Mouse (Mus musculus) c-Kit-positive CD71-positive TER-119-positive erythroid progenitor cells, embryonic 14.5 days (primary cell): Measurements from ENCODE around the gene Nifk.

Experiments used
- DNase-seq: peaks from one replicate; pipeline ENCODE4 v3.0.0-alpha.2; 2013; ENCODE audit warnings: low spot score

The Nifk gene

DNA sequence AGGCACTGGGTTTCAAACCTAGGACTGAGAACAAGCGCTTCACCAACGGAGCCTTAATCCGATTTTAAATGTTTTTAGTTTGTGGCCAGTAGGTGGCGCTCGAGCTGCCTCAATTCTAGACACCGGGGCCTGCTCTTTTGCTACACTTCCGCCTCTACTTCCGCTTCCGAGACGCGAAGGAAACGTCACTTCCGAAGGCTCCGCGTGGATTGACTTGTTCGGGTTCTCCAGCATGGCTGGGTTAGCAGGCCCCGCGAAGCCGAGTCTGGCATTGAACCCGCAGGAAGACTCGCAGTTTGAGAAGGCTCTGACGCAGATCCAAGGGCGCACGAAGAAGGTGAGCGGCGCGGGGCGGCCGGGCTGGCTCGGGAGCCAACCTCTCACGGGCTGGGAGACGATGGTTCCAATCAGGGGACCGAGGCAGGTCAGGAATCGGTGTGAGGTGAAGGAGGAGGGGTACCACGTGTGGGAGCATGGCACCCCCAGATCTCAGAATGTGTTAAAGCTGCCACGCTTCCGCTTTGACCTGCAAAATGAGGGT lies at the start of gene Nifk:
Nifk (plus strand) TSS at position 179 of the 541 bp plus-strand sequence.
- DNase-seq, result peak; percentile 95

GRCm38 (mm10) chr1:118275139-118275538 lies 46.5 kb upstream of the Nifk start:
- peak; percentile 9 for DNase-seq

GRCm38 (mm10) chr1:118292291-118292690 lies 29.3 kb upstream of the Nifk start:
- no peak for DNase-seq

GRCm38 (mm10) chr1:118294192-118294591 lies 27.4 kb upstream of the Nifk start:
- DNase-seq, result no peak

DNA sequence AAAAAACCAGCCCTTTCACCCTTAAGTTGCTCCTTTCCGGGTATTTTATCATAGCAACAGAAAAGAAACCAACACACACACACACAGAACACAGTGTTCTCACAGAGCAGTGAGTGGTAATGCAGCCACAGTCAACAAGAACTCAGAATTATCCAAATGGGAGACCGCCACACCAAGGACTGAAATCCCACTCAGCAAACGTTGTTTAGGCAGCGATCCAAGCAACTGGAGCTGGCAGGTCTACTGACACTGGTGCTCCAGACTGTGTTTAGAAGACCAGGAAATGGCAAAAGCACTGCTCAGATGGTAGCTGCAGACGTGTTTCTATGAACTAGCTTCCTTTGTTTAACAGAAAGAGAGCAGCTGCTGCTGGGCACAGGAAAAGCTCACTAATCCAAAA lies 26.8 kb upstream of the Nifk start:
- DNase-seq, result no peak

DNA sequence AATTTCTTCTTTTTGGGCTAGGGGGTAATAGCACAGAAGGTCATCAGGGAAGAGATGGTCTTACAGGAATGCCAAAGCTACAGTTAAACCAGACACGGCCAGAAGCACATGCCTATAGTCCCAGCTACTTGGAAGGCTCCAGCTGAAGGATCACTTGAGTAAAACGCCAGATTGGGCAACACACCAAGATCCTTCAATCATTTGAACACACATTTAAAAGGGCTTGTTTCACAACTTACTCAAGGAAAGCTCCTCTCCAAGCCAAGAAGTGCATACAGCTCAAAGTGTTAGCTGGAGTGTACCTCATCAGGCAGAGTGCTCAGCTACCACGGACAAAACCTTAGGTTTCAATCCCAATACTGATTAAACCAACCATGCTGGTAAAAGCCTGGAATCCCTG lies 25.0 kb upstream of the Nifk start:
- no peak for DNase-seq

- no peak for DNase-seq
Observed at GRCm38 (mm10) chr1:118297719-118298118, 23.9 kb upstream of the Nifk start.

- peak; percentile 81 for DNase-seq
Observed at GRCm38 (mm10) chr1:118310780-118311621, 10.6 kb upstream of the Nifk start.

GRCm38 (mm10) chr1:118311622-118312326 lies 9.9 kb upstream of the Nifk start, which contains the start of gene Tsn:
Tsn (minus strand) TSS chr1:118311739.
- DNase-seq, result peak; percentile 6

GRCm38 (mm10) chr1:118320696-118321095 lies 943 bp upstream of the Nifk start:
- DNase-seq, result peak; percentile 68

DNA sequence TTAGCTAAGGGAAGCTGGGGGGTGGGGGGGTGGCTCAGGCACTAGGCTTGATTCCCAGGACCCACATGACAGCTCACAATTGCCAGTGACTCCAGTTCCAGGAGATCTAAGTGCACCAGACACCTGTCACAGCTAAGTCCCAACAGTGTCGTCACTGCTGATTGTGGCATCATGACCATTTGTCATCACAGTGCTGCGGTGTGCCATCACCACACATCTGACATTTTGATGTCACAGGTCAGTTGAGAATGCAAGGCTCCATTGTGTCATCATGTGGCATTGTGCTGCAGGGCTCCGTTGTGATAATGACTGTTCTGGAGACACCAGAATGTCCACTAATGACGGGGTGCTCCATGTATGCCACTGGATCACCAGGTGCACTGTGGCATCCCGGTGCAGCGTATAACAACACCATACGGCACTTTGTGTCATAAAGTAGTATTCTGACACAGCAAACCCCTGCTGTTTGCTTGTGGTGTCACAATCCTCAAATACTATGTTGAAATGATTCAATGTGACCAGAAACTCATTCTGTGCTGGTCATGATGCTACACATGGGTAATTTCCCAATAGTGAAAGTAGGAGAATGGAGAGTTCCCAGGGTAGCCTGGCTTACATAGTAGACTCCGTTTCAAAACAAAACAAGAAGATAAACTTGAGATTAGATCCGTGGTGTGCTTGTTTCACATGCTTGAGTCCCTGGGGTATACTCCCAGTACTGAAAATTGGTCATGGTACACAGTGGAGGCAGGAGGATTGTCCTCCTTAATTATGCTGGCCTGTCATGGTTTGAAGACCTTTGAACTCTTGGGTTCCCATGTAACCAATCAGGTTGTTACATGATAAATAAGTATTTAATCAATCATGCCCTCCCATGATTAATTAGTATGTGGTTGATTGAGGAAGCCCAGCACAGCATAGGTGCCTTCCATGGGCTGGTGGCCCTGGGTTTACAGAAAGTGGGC lies 13.4 kb downstream of the Nifk start:
- no peak for DNase-seq

- no peak for DNase-seq
Observed at GRCm38 (mm10) chr1:118335847-118336246, 14.2 kb downstream of the Nifk start.

GRCm38 (mm10) chr1:118337921-118338320 lies 16.3 kb downstream of the Nifk start:
- no peak for DNase-seq

DNA sequence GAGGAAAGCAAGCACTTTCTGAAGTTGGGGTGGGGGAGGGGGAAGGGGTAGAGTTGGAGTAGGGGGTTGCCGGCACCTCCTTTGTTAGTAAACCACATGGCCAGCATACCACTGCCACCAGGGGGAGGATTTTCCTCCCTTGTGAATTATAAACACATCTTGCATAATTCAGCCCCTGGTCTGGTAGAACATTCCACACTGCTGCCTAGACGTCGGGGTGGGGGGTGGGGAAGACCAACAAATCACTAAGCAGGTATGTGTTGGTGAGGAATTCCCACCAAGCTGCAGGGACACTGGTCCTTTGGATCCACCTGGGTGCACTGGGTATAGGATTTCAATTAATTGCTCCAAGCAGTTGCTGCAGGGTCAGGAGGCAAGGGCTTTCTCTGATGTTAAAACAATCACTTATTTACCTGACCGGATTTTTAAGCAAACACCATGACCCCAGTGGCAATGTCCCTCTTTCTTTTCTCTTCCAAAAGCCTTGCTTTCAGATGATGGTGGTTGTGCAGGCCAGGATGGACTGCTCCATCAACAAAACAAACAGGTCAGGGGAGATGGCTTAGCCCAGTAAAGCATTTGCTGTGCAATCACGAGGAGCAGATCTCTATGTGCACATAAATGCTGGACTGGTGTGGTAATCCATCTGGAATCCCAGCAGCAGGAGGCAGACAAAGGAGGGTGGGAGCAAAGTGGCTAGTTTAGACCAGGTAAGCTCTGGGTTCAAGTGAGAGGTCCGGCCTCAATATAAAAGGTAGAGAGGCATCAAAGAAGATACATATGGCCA lies 22.2 kb downstream of the Nifk start:
- DNase-seq, result no peak

DNA sequence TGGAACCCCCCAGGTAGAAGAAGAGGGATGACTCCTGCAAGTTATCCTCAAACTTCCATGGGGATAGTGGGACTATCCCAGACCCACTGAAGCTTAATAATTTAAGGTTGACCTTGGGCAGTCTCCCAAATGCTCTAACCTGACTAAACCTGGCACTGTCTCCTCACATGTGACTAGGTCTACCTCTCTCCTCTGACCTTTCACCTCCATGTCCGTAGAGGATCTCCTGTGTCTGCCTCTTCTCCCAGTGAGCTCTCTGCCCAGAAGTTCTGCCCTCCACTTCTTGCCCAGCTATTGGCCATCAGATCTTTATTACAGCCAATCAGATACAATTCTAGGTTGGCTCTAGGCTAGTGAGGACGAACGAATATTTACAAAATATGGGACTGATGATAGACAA lies 28.3 kb downstream of the Nifk start:
- DNase-seq, result no peak

- no peak for DNase-seq
Observed at GRCm38 (mm10) chr1:118359071-118359761, 37.6 kb downstream of the Nifk start.

- no peak for DNase-seq
Observed at GRCm38 (mm10) chr1:118367970-118368369, 46.3 kb downstream of the Nifk start.

DNA sequence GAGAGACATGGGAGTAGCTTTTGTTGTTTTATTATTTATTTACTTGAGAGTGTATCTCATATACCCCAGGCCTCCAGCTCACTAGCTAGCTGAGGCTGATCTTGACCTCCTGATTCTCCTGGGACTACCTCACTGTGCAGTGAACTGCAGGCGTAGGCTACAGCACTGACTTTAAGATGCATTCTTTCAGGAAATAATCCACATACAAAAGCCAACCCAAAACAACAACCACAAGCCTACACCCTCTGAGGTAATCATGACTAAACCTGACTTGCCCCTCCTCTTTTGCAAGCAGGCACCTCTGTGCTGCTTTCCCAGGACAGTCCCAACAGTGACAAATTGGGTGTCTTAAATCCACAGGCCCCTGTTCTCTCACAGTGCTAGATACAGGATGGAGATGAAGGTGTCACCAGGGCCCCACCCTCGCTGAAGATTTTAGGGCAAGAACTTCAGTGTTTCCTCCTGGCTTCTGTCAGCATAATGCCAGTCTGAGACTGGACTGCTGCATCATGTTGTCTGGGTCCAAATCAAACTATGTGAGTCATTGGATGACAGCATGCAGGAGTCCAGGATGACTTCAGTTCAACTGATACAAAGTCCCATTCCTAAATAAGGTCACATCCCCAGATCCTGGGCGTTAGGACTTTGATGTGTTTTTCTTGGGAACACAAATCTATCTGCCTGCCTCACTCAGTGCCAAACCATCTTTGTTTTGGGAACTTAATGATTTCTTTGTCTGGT lies 47.3 kb downstream of the Nifk start:
- no peak for DNase-seq

DNA sequence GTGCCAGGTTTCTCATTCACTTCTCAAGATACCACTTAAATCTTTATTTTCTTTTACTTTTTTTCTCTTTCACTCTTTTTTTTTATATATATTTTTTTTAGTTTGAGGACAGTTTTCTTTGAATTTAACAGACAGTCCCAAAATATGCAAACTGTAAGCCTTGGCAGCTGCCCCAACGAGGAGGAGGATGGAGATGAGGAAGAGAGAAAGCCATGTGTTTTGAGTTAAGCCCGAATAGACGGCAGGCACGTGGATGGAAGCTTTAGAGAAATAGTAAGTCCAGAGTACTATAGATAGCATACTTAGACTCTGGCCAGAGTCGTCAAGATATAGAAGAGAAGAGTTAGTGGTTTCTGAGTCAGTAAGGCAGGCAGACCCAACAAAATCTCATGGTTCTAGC lies 56.1 kb downstream of the Nifk start:
- DNase-seq, result no peak
